Mouse (Mus musculus): Measurements from ENCODE around the gene Pdhb. TPM values are rescaled to one million over a fixed set of nuclear protein-coding genes. Genes with fewer than 3 reads are reported as not detected.

The Pdhb gene
- 198 and 207 TPM in 2 replicates for polyA plus RNA-seq (2016; fragmentation: Nextera tagmentation; extraction: Ambion mirVana)

DNA sequence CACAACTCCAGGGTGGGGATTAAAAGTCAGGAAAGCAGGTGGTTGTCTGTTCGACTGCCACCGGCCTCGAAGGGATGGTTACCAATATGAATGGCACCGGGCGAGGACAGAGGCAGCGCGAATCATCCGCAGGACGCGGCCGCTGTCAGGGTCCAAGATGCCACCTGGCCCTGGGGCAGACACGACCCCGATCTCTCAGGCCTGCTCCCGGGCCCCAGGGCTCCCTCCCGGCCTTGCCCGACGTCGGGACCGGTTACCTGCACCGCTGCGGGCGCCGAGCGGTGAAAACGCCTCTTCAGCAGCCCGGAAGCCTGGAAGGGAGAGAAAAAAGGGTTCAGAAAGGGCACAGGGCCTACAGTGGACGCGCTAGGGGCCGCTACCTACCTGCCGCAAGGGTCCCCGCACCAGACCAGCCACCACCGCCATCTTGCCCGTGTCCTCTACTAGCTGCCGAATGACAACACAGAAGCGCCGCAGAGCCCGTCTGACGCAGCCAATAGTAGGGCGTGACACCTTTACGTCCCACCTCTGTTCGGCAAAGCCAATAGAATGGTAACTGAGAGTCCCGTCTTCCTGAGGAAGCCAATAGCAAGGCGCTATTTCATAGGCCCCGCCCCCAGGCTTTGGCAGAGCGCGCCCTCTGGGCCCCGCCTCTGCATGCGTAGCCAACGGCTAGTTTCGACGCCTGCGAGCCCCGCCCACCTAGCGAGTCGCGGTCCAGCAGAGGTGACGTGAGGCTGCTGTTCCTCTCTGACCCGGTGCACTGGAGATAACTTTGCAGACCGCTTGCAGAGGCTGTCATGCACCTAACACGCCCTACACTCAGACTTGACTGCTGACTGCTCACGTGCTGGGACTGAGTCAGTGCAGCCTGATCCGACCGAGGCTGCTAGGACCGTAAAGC lies at the start of gene Pdhb:
Gene Pdhb (minus strand): TSS at position 519 of the 904 bp plus-strand sequence.
- Histone ChIP-seq H3K4me2 (replicated peaks) (peak within 1 kb of the TSS; percentile 82), H3K4me3 (peak within 1 kb of the TSS; percentile 81), H3K9ac (peak within 1 kb of the TSS; percentile 92), H3K27ac (peak within 1 kb of the TSS; percentile 85), H3K9me3 (replicated peaks) (no peaks in the 10 kb centered on the region), H3K4me1 (peaks cover 10% of the 10 kb centered on the region), H3K27me3 (no peaks in the 10 kb centered on the region), H3K36me3 (peaks cover 29% of the 10 kb centered on the region)
- under 1% methylated on average over 64 of the region's 64 CpGs for WGBS
- peak; percentile 100 for ATAC-seq (ENCODE audit: low FRiP score)

DNA sequence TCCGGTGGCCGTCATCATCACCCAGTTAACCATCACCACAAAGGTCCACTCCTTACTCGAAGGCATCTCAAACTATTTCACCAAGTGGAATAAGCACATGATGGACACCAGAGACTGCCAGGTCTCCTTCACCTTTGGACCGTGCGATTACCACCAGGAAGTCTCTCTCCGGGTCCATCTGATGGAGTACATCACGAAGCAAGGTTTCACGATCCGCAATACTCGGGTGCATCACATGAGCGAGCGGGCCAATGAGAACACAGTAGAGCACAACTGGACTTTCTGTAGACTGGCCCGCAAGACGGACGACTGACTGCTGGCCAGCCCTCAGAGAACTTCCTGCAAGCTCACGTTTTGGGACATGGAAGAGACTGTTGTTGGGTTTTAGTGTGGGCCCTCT lies 49.7 kb upstream of the Pdhb start:
- Histone ChIP-seq H3K9me3 (replicated peaks) (no peaks in the 10 kb centered on the region), H3K27me3 (peaks cover 3% of the 10 kb centered on the region; the same call in 1 of the 2 replicates), H3K36me3 (peaks cover 7% of the 10 kb centered on the region), H3K4me1 (peaks cover 10% of the 10 kb centered on the region), H3K27ac (no peak overlapping the region), H3K4me2 (replicated peaks) (no peak overlapping the region), H3K9ac (no peak overlapping the region), H3K4me3 (no peak overlapping the region)
- no peak for ATAC-seq (ENCODE audit: low FRiP score)
- whole genome bisulfite sequencing, result 96% methylated on average over 16 of the region's 16 CpGs

DNA sequence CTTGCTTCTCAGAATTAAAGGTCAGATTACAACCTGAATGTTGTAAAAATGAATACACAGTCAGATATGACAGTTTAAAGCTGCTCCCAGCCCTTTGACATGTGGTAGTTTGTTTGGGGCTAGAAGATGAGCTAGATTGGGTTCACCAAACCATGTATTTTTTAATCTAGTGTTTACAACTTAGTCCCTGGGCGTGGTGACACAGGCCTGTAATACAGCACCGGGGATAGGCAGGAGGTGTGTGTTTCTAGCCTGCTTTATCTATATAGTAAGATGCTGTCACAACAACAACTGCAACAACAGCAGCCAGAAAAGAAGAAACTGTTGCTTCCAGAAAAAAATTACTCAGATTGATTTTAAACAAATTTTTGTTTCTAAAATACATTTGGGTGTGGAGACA lies 48.1 kb upstream of the Pdhb start:
- H3K9me3 ChIP-seq (replicated peaks), result no peaks in the 10 kb centered on the region
- peaks cover 15% of the 10 kb centered on the region for H3K27me3 ChIP-seq
- H3K9ac ChIP-seq, result no peak overlapping the region
- no peak overlapping the region for H3K27ac ChIP-seq
- no peak overlapping the region for H3K4me3 ChIP-seq
- WGBS, result 97% methylated on average over 2 of the region's 2 CpGs
- H3K4me2 ChIP-seq (replicated peaks), result no peak overlapping the region
- H3K4me1 ChIP-seq, result peaks cover 11% of the 10 kb centered on the region
- H3K36me3 ChIP-seq, result peaks cover 7% of the 10 kb centered on the region
- no peak for ATAC-seq (ENCODE audit: low FRiP score)

DNA sequence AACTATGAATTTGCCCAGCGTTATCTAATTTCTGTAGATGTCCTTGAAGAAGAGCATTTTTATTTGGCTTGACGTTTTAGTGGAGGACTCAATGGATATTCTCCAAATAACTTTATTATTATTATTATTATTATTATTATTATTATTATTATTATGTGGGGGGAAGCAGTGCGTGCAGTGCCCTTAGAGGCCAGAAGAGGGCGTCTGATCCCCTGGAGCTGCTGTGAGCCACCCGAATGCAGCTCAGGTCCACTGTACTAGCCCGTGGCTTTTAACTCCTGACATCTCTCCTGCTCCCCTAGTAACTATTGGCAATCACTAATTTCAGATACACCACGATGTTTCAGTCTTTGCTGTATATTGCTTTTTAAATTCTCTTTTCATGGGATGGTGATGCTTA lies 47.5 kb upstream of the Pdhb start:
- no peak overlapping the region for H3K27ac ChIP-seq
- no peak overlapping the region for H3K4me3 ChIP-seq
- no peak for ATAC-seq (ENCODE audit: low FRiP score)
- peaks cover 7% of the 10 kb centered on the region for H3K36me3 ChIP-seq
- H3K9me3 ChIP-seq (replicated peaks), result no peaks in the 10 kb centered on the region
- no peak overlapping the region for H3K4me2 ChIP-seq (replicated peaks)
- H3K4me1 ChIP-seq, result peaks cover 17% of the 10 kb centered on the region
- WGBS, result 57% methylated on average over 7 of the region's 7 CpGs
- H3K27me3 ChIP-seq, result peaks cover 19% of the 10 kb centered on the region
- H3K9ac ChIP-seq, result no peak overlapping the region

DNA sequence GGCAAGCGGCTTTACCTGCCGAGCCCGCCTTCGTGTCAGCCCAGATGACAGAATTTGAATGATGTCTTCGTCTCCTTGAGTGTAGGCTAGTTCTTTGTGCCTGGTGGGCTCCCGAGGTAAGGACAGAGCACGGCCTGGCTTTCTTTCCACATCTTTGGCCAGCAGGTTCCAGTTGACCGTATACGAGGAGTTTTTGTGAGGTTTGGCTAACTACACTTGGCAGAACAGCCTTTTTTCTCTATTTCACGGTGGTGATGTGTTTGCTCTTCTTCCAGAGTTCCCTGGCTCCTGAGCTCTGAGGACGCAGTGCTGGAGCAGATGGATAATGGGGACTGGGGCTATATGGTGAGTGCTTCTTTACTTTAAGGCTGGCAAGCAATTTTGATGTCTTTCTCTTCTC lies 47.1 kb upstream of the Pdhb start:
- Histone ChIP-seq H3K4me2 (replicated peaks) (no peak overlapping the region), H3K27ac (no peak overlapping the region), H3K36me3 (peaks cover 7% of the 10 kb centered on the region), H3K9ac (no peak overlapping the region), H3K27me3 (peaks cover 23% of the 10 kb centered on the region), H3K4me3 (no peak overlapping the region), H3K4me1 (peaks cover 21% of the 10 kb centered on the region), H3K9me3 (replicated peaks) (no peaks in the 10 kb centered on the region)
- 35% methylated on average over 11 of the region's 11 CpGs for WGBS
- no peak for ATAC-seq (ENCODE audit: low FRiP score)

DNA sequence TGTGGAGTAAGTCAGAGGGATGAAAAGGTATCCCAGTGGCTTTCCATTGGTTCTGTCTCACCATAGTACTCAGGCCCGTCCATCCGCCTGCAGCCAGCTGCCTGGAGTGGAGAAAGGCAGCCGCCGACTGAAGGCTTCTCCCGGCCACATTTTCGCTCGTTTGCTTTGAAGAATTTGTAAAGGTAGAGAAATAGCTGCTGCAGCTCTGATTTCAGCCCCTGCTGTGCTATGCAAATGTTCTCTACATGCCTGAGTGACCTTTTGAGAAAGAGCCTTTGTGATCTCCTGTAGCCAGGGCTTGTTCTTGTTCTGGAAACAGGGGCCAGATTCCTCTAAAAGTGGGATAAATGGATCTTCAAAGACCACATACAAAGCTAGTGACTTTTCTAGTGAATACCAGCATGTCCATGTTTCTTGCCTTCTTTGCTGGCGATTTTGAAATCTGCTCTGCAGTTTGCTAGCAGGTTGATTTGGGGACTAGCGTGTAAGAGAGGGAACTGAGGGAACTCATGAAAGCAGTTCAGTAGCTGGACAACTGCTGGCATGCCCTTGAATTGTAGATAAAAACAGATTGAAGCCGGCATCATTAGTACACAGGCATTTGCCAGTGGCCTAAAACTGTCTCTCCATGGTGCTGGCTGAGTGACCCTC lies 46.0 kb upstream of the Pdhb start:
- Histone ChIP-seq H3K9me3 (replicated peaks) (no peaks in the 10 kb centered on the region), H3K9ac (no peak overlapping the region), H3K4me3 (no peak overlapping the region), H3K27me3 (peaks cover 25% of the 10 kb centered on the region), H3K4me2 (replicated peaks) (0 out of 2 replicates have a peak overlapping the region, but pooled peaks have one; percentile 9), H3K27ac (peak overlapping the region; percentile 1; the same call in 1 of the 2 replicates), H3K4me1 (peaks cover 25% of the 10 kb centered on the region), H3K36me3 (peaks cover 7% of the 10 kb centered on the region)
- 4% methylated on average over 10 of the region's 10 CpGs for WGBS
- no peak for ATAC-seq (ENCODE audit: low FRiP score)

DNA sequence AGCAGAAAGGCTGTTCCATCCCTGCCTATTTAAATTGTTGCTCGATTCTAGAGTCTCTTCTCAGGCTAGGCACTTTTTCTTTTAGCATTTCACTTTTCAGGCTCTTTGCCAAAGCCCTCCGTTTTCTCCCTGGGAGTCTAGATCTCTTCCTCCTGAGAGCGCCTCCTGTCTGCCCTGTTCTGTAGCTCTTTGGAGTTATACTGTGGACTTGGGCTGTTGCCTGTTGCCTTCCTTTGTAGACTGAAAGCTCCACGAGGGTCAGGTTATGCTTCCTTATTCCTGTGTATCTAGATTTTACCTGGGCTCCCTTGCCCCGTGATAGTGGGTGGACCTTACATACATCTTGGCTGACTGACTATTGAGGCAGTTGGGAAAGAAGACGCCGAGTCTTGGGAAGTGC lies 45.4 kb upstream of the Pdhb start:
- peaks cover 25% of the 10 kb centered on the region for H3K27me3 ChIP-seq
- no peak overlapping the region for H3K4me3 ChIP-seq
- no peak overlapping the region for H3K9ac ChIP-seq
- no peaks in the 10 kb centered on the region for H3K9me3 ChIP-seq (replicated peaks)
- peaks cover 25% of the 10 kb centered on the region for H3K4me1 ChIP-seq
- ATAC-seq (ENCODE audit: low FRiP score), result no peak
- WGBS, result 31% methylated on average over 7 of the region's 7 CpGs
- no peak overlapping the region for H3K4me2 ChIP-seq (replicated peaks)
- H3K27ac ChIP-seq, result no peak overlapping the region
- H3K36me3 ChIP-seq, result peaks cover 7% of the 10 kb centered on the region

DNA sequence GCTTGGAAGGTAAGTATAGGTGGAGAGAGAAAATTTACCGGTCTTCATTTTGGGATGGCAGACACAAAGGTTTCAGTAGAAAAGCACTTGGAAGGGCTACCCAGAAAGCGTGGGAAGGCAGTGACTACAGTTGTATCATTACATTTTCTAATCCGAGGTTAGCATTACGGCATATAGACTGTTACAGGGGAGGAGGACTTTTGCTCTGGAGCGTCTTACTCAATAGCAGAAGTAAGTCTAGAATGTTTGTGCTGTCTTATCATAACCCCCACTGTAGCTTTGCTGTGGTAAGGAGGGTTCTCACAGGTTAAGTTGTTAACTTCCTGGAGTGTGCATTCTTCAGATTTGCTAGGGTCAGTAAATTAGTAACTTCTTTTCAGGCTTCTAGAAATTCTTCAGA lies 43.3 kb upstream of the Pdhb start:
- H3K36me3 ChIP-seq, result no peaks in the 10 kb centered on the region
- peaks cover 25% of the 10 kb centered on the region for H3K27me3 ChIP-seq
- peaks cover 25% of the 10 kb centered on the region for H3K4me1 ChIP-seq
- no peak overlapping the region for H3K9ac ChIP-seq
- H3K4me3 ChIP-seq, result 0 out of 2 replicates have a peak overlapping the region, but pooled peaks have one; percentile 65
- 0 out of 2 replicates have a peak overlapping the region, but pooled peaks have one; percentile 68 for H3K4me2 ChIP-seq (replicated peaks)
- no peak overlapping the region for H3K27ac ChIP-seq
- no peaks in the 10 kb centered on the region for H3K9me3 ChIP-seq (replicated peaks)
- ATAC-seq (ENCODE audit: low FRiP score), result no peak
- WGBS, result 71% methylated on average over 5 of the region's 5 CpGs

DNA sequence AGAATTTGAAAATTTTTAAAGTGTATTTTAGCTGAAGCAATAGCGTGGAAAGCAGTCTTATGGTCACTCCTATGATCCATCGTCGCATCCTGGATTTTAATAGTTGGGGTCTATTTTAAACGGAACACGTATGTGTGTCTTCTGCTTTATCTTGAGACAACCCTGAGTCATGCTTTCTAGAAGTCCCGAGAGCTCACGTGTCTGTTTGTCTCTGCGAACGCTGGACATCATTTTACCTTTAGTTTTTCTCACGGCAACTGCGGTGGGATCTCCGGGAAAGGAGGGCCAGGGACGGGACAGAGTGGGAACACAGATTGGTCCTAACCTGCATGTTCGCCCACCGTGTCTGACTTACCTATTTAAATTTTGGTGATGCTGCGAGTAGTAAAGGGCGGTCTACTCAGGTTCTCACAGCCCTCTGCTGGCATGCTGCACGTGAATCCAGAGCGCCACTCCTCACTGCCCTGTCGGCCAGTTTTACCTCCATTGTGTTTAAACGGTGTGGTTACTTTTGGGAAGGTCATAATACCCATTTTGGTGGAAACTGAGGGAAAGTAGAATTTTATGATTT lies 42.5 kb upstream of the Pdhb start:
- H3K27me3 ChIP-seq, result peaks cover 25% of the 10 kb centered on the region
- ATAC-seq (ENCODE audit: low FRiP score), result no peak
- H3K4me2 ChIP-seq (replicated peaks), result peak overlapping the region; percentile 68
- no peaks in the 10 kb centered on the region for H3K9me3 ChIP-seq (replicated peaks)
- WGBS, result 14% methylated on average over 21 of the region's 21 CpGs
- no peak overlapping the region for H3K27ac ChIP-seq
- H3K4me3 ChIP-seq, result peak overlapping the region; percentile 65
- H3K4me1 ChIP-seq, result peaks cover 25% of the 10 kb centered on the region
- H3K9ac ChIP-seq, result no peak overlapping the region
- H3K36me3 ChIP-seq, result no peaks in the 10 kb centered on the region

DNA sequence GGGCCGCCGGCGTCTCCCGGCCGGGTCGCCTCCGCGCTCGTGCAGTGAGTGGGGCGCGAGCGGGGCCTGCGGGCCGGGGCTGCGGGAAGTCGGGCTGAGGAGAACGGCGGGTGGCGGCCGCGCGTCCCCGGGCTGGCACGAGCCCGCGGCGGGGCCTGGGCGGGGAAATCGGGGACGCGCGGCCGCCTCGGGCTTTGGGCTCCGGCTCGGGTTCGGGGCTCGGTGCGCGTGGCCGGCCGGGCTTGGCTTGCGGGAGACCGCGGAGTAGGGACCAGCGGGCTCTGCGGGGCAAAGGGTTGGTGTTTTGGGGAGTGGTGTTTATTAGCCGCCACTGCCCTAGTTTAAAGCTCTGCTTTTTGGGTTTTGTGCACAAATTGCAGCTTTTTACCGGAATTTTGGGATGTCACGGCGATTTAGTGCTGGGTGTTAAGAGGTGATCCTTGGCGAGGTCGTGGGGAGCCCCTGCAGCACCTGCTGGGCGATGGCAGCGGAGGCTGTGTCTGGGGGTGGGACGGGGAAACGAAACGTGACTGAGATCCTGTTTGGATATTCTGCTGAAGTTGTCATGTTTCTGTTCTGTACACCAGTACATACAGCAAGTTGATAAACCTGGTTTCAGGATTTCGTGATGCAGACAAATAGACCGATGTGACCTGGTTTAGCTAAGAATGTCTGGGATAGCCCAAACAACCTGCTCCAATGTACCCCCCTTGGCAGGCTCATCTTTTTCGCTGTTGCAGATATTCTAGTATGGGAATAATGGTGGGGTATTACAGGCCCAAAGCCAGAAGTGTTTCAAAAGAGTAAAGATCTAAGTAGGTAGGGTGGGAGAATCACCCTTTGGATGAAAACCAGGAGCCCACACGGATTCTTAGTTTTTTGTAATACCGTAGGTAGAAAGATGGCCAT lies 41.7 kb upstream of the Pdhb start:
- ATAC-seq (ENCODE audit: low FRiP score), result peak; percentile 90
- Histone ChIP-seq H3K9ac (peak overlapping the region; percentile 85), H3K36me3 (no peaks in the 10 kb centered on the region), H3K27me3 (peaks cover 25% of the 10 kb centered on the region), H3K9me3 (replicated peaks) (no peaks in the 10 kb centered on the region), H3K4me3 (peak overlapping the region; percentile 65), H3K4me1 (peaks cover 25% of the 10 kb centered on the region), H3K27ac (peak overlapping the region; percentile 84), H3K4me2 (replicated peaks) (peak overlapping the region; percentile 68)
- WGBS, result 3% methylated on average over 41 of the region's 63 CpGs

DNA sequence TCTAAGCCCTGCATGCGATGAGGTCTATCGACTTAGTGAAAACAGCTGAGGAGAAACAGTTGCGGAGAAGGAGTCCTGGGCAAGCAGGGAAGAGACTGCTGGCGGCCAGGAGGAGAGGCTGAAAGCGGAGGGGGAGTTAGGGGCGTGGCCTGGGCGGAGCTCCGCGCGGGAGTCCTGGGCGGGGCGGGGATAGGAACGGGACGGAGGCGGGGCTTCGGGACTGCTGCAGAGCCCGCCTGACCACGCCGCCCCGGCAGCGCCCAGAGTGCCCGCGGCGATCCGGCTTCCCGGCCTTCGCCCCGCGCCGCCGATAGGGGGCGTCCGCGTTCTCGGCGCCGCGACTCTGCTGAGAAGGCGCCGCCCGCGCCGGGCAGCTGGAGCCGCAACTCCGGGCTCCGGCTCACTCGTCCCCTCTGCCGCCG lies 41.0 kb upstream of the Pdhb start, which contains the start of gene Kctd6:
Gene Kctd6 (plus strand): TSS at position 338 of the 422 bp plus-strand sequence.
- no peaks in the 10 kb centered on the region for H3K36me3 ChIP-seq
- H3K27me3 ChIP-seq, result peaks cover 25% of the 10 kb centered on the region
- H3K27ac ChIP-seq, result peak within 1 kb of the TSS; percentile 84
- peaks cover 21% of the 10 kb centered on the region for H3K4me1 ChIP-seq
- no peaks in the 10 kb centered on the region for H3K9me3 ChIP-seq (replicated peaks)
- under 1% methylated on average over 32 of the region's 49 CpGs for WGBS
- peak; percentile 97 for ATAC-seq (ENCODE audit: low FRiP score)
- H3K9ac ChIP-seq, result peak within 1 kb of the TSS; percentile 85
- H3K4me2 ChIP-seq (replicated peaks), result peak within 1 kb of the TSS; percentile 68
- H3K4me3 ChIP-seq, result peak within 1 kb of the TSS; percentile 65
